Mouse (Mus musculus) left cerebral cortex, adult 2 months (tissue): ENCODE results near the gene Il20rb. TPM values are rescaled to one million over a fixed set of nuclear protein-coding genes. Genes with fewer than 3 reads are reported as not detected.

ENCODE experiments used
- DNase-seq, 2 experiments: peaks; one replicate each; pipeline ENCODE4 v3.0.0; 2021 to 2022; ENCODE audit warnings: low spot score in 2 of 2, mixed read lengths in 1 of 2; ENCODE audit errors: extremely low spot score in 1 of 2
- H3K27ac ChIP-seq: fragments of 200-600 bp; 2 replicates; pipeline ENCODE4 v1.8.1; 2022
- H3K4me3 ChIP-seq: fragments of 200-600 bp; 2 replicates; pipeline ENCODE4 v1.8.1; 2022
- CTCF ChIP-seq: fragments of 200-600 bp; IDR thresholded peaks from 2 replicates; pipeline ENCODE4 v1.8.1; 2022; ENCODE audit warnings: antibody characterized with exemption, mild to moderate bottlenecking, moderate library complexity
- intact Hi-C: fragments of 180-260 bp; cut with DNase I; formaldehyde crosslinking; loops from one replicate; pipeline ENCODE4 v1.15.1; 2025
- total RNA-seq, 2 experiments: library from RNA; stranded (reverse); gene quantifications; 2 replicates each; pipeline ENCODE4 v1.2.3; 2021

The Il20rb gene
- total RNA-seq, 2 experiments from 2014 or later = 0.23 to 0.38 TPM

DNA sequence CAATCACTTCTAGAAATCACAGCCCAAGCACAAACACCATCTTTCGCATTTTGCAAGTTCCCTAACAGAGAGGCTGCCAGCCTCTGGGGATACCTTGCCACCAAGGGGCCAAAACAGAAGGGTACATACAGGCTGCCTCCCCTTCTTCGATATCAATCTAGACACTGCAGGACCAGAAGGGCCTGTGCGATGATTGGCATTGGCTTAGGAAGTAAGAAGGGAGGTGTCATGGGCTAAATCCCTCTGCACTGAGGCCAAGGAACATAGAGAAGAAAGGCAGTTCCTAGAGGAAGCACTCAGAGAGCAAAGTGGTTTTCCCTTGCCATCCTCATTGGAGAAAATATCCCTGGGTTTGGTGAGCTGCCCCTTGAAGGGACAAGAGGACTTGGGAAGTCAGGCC lies 16.9 kb downstream of the Il20rb start:
- Histone ChIP-seq H3K4me3 (no peak overlapping the region), H3K27ac (no peak overlapping the region)
- no peak for DNase-seq
- no peak for TF ChIP-seq CTCF
- intact Hi-C loops = no loop called here

DNA sequence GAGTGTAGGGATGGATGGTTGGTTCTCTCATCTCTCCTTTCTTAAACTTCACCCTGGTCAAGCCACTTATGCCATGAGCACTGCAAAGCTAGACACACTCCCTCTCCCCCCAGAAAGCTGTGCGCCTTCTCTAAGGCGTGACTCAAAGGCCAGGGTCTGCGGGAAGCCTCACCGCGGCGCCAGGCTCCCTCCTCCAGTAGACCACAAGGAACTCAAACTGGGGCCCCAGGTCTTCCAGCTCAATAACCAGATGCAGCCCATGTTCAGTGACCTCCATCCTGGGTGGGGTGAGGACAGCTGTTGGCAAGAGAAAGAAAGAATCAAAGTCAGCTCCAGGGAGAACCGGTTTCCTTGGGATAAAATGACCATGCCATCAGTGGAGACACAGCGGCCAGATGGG lies 18.4 kb downstream of the Il20rb start:
- DNase-seq = no peak
- TF ChIP-seq CTCF = no peak
- H3K27ac ChIP-seq = no peak overlapping the region
- intact Hi-C loops = no loop called here
- H3K4me3 ChIP-seq = no peak overlapping the region

DNA sequence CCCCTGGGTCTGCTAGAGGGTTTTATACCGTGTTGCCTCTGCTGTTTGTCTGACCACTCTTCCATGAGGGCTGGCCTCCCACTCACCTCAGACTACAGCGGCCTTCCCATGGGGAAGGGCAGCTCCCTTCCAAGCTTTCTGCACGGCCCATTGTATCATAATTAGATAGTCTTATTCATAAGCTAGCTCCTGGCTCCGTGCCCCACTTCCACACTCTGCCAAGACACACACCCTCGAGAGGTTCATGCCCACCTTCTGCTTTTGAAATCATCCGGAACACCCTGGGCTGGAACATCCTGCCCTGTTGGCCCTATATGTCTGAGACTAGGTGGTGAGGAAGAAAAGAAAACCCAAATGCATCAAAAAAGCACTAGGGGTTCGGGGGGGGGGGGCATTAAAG lies 18.9 kb downstream of the Il20rb start:
- no peak for DNase-seq
- intact Hi-C loops = no loop called here
- TF ChIP-seq CTCF = no peak
- H3K27ac ChIP-seq = no peak overlapping the region
- H3K4me3 ChIP-seq = no peak overlapping the region

DNA sequence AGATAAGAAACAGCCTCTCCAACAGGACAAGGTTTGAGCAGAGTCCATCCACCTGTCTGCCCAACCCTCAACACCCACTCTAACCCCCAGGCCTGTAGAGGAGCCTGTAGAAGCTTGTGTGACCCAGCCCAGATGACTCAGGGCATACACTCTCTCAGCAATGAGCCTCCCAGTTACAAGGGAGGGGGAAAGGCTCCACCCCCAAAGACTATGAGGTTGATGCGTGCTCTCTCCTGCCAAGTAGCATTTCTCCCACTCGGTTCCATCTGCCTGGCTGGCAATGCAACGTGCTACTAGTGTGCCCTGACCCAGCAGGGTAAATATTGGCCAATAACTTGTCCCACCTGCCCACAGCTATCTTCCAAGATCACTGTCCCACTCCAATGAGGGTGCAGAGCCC lies 19.8 kb downstream of the Il20rb start:
- Histone ChIP-seq H3K27ac (no peak overlapping the region), H3K4me3 (no peak overlapping the region)
- intact Hi-C loops = no loop called here
- TF ChIP-seq CTCF = no peak
- DNase-seq = no peak

DNA sequence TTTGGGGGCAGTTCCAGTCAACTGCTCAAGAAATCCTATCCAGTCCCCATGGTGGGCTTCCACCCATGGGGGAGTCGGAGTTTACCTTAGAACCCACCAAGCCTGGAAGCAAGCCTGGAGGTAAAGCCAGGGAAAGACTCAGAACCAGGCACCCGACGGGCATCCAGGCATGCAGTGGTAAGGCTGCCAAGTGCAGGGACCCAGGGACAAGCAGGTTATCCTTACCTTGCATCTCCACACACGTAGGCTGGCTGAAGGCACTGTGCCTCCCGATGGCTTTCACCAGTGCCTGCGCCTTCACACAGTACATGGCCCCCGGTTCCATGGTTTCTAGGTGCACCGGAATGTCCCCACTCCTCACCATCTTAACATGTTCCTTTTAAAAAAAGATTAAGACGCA lies 20.6 kb downstream of the Il20rb start:
- Histone ChIP-seq H3K4me3 (no peak overlapping the region), H3K27ac (no peak overlapping the region)
- intact Hi-C loops = no loop called here
- no peak for DNase-seq
- TF ChIP-seq CTCF = no peak

DNA sequence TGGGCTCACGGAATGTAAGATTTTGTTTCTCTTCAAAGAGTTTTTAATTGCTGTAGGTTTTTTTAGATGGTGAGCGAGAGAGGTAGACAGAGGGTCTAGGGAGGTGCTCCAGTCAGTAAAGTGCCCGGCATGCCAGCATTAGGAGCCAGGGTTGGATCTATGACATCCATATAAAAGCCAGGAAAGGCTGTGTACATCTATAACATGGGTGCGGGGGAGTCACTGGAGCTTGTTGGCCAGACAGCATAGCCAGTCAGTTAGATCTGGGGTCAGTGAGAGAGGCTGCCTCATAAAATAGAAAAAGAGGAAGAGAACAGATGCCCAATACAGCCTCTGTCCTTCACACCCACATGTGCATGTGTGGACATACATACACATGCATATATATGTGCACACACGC lies 21.2 kb downstream of the Il20rb start:
- Histone ChIP-seq H3K27ac (no peak overlapping the region), H3K4me3 (no peak overlapping the region)
- intact Hi-C loops = no loop called here
- TF ChIP-seq CTCF = no peak
- DNase-seq = no peak

DNA sequence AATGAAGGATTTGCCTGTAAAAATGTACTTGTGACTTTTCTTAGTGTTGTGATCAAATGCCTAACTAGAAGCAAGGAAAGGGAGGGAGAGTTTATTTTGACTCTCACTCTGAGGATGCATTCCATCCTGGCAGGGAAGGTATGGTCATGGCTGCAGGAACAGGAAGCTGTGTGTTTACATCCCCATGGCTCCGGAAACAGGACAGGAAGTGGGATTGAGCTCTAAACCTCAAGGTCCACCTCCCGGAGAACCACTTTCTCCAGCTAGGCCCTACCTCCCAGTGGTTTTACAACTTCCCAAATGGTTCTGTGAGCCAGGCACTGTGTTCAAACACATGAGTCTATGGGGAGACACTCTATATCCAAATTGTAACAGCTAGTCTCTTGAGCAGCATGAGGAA lies 22.8 kb downstream of the Il20rb start:
- intact Hi-C loops = no loop called here
- Histone ChIP-seq H3K4me3 (no peak overlapping the region), H3K27ac (no peak overlapping the region)
- DNase-seq = no peak
- TF ChIP-seq CTCF = no peak

DNA sequence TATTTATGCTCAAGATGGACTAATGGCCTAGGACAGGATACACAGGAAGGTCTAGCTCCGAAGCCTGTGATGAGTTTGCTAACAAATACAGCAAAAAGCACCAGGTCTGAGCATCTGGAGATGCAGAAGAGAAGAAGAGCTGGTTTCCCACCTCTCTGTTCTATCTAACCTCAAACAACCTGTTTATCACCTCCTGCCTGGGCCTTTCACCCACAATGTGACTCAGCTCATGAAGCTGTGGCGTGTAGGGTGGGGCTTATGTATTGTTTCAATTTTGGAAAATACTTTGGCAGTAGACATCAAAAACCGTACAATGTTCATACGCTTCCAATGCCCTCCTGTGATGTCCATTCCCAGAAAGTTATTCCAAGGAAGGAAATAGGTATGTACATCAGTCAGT lies 24.5 kb downstream of the Il20rb start:
- TF ChIP-seq CTCF = no peak
- DNase-seq = no peak
- no peak overlapping the region; the same call in 1 of the 2 replicates for H3K27ac ChIP-seq
- intact Hi-C loops = no loop called here
- no peak overlapping the region for H3K4me3 ChIP-seq

DNA sequence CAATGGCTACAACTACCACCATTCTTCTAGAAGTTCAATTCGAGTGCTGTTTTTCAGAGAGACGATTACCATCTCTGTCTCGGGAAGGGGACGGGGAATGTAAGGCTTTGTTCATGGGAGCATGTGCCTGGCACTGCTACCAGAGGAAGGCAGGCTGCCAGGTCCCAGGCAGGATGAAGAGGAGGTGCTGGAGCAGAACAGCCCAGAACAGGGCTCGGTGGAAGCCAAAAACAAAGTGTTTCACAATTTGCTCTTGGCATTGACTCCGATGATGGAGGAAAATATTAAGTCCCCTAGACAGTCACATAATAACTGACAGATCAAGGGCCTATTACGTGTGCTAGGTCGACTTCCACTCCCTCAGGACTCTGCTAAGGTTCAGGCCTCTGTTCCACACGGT lies 24.9 kb downstream of the Il20rb start:
- Histone ChIP-seq H3K4me3 (no peak overlapping the region), H3K27ac (no peak overlapping the region; the same call in 1 of the 2 replicates)
- TF ChIP-seq CTCF = no peak
- no peak for DNase-seq
- intact Hi-C loops = no loop called here

DNA sequence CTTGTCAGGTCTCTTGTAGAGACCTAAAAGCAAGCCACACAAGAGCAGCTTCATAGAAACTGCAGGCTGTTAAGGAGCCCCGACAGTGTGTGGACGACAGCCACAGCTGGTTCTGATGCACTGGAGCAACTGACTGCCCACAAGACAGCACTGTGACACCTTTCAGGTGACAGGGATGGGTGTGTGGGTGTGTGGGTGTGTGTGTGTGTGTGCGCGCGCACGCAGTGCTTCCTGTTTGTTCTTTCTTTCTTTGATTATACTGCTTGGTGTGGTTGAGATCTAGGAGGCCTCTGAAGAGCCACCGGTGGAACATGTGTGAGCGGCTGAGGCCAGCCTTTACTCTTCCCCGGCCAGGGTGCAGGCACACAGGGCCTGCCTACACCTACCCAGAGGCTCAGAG lies 26.4 kb downstream of the Il20rb start:
- H3K27ac ChIP-seq = no peak overlapping the region
- no peak for DNase-seq
- intact Hi-C loops = no loop called here
- no peak for TF ChIP-seq CTCF
- H3K4me3 ChIP-seq = no peak overlapping the region

DNA sequence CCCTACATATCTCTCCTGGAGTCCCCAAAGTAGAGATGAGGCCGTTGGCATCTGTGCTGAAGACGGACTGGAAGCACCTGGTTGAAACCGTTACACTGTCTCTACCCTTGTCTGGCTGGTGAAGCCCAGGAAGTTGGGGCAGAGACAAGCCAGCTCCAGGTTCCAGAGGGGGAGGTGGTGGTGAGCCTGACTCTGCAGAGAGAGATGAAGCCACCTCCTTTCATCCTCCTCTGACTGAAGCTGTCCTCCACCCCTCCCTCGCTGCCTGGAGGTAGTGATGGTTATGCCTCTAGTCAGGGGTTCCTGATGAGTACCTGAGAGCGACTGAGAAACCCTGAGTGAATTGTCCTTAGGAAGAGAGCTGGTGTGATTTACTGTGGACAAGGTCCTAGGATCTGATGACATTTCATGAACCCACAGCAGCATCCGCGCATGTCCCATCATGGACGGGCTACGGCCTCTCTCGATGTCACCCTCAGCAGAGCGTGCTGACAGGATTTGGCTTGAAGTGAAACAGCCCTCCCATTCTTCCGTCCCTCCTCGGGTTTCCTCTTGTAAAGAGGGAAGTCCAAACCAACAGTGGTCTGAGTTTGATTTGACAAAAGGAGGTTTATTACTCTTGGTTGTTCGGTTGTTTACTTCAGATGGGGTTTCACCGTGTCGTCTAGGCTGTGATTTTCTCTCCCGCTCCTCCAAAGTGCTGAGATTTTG lies 28.5 kb downstream of the Il20rb start:
- TF ChIP-seq CTCF = no peak
- intact Hi-C loops = loop anchor here (10.0 kb wide), 1 partner anchor 547 kb away; no protein-coding TSS in a partner anchor
- no peak overlapping the region for H3K27ac ChIP-seq
- H3K4me3 ChIP-seq = no peak overlapping the region
- no peak for DNase-seq

DNA sequence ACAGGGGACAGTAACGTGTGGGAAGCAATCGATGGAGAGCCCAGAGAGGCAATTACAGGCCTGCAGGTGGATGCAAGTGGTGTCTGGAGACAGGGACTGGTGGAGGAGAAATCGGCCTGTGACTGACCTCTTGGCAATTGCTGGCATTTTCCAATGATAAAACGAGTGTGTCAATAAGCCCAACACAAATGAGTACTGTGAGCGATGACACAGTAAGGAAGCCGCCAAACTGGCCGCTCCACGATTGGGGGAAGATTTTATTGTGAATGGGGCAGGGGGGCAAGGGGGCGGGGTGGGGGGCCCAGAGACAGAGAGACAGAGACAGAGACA lies 32.0 kb downstream of the Il20rb start:
- no peak for DNase-seq
- Histone ChIP-seq H3K4me3 (peak overlapping the region; percentile 45), H3K27ac (no peak overlapping the region)
- intact Hi-C loops = loop anchor here (1.0 to 10.0 kb wide), 4 partner anchors 188 to 703 kb away; no protein-coding TSS in a partner anchor
- no peak for TF ChIP-seq CTCF

DNA sequence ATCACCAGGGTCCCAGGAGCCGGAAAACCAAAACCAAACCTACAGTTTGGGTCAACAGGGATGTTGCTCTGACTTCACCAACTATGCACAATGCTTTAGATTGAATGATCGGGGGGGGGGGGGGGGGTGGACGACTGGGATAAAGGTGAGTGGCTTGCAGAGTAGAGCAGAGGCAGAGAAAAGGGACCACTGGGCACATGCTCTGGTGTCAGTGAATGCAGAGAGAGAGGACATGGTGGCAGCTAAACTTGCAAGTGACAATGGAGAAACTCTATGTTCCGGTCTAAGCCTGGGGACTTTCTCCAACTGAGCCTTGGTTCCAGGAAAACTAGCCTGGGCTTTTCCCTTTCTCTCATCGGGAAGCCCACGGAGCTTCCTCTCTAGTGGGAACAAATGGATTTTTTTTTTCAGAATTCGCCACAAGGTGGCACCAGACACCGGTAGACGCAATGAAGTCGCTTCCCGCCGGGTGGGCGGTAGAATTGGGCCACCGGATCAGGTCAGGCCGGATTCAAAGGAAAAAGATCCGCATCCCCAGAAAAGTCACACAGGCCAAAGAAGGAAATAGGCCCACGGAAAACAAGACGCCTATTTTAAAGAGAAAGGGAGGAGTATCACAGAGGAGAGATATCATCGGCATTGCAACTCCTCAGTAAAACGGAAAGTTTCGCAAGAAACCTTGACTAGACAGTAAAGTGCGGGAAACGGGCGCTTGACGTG lies 32.5 kb downstream of the Il20rb start:
- DNase-seq = peak; percentile 72 to 80
- TF ChIP-seq CTCF = peak; percentile 85
- Histone ChIP-seq H3K27ac (no peak overlapping the region), H3K4me3 (peak overlapping the region; percentile 45)
- intact Hi-C loops = loop anchor here (1.0 to 10.0 kb wide), 4 partner anchors 188 to 703 kb away; no protein-coding TSS in a partner anchor
